Mouse (Mus musculus): ENCODE results near the gene Crip1. TPM values are rescaled to one million over a fixed set of nuclear protein-coding genes. Genes with fewer than 3 reads are reported as not detected.

Gene Crip1
- total RNA-seq, 2 experiments from 2014 or later, result 301 to 312 TPM

DNA sequence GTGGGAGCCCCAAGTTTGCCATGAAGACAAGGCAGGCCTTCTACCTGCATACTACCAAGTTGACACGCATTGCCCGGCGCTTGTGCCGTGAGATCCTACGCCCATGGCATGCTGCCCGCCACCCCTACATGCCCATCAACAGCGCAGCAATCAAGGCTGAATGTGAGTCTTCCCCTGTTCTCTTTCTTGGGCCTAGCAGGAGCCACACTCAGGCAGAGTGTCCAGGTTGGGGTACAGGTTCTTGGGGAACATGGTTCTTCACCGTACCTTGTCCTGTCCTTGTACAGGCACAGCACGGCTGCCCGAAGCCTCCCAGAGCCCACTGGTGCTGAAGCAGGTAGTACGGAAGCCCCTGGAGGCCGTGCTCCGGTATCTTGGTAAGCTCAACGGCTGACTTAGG lies 14.5 kb upstream of the Crip1 start:
- no peak for DNase-seq

DNA sequence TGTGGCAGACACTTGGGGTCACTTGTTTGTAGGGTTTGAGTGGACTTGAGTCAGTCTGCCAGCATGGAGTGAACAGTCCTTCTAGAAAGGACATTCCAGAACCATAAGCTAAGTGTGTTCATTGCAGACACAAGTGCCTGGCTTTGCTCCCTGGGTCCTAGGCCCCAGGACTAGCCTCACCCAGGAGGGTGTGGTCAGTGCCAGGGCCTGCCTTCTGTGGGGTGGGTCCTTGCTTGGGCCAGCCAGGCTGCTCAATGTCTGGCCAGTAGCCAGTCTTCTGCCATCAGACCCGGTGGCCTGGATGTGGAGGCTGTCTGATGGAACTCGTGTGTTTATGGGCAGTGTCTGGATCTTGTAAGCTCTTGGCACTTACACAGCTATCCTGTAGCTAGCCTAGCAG lies 13.5 kb upstream of the Crip1 start:
- DNase-seq, result peak; percentile 90

DNA sequence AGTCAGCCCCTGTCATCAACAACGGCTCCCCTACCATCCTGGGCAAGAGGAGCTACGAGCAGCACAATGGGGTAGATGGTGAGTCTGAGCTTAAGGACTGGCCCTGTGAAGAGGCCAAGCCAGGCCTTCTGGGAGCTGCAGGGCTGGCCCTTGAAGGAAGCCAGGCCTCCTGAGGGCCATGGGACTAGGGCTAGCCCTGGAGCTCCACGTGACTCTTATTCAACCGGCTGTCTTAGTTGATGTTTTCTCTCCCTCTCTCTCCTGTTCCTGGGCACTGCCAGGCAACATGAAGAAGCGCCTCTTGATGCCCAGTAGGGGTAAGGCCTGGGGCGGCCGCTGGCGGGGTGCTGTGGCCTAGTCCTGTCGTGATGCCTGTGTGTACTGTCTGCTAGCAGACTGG lies 12.9 kb upstream of the Crip1 start:
- peak; percentile 37 for DNase-seq

DNA sequence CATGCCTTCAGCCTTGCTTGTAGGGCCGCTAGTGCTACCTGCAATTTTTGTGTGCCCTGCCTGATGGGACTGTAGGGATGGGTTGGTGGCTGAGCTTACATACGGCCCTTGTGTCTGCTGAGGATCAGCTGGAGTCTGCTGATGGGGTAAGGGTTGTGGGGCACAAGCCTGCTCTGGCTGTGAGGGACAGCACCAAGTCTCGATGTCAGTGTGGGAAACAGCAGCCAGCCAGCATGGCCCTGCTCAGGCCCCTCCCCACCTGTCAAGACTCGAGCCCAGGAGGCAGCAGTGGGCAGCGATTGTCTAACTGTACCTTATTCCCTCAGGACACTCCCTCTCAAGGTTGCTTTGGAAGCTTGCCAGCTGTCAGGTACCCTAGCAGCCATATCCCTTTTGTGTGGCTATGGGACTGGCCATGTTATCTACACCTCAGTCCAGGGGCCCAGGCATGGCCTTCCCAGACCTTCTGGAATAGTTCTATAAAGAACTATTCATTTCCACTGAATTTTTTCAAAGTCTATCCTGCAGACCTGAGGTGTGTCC lies 12.2 kb upstream of the Crip1 start:
- no peak for DNase-seq

- DNase-seq, result no peak
Measured at GRCm38 (mm10) chr12:113134502-113134901, 11.6 kb upstream of the Crip1 start.

- no peak for DNase-seq
Measured at GRCm38 (mm10) chr12:113135401-113135800, 10.7 kb upstream of the Crip1 start.

DNA sequence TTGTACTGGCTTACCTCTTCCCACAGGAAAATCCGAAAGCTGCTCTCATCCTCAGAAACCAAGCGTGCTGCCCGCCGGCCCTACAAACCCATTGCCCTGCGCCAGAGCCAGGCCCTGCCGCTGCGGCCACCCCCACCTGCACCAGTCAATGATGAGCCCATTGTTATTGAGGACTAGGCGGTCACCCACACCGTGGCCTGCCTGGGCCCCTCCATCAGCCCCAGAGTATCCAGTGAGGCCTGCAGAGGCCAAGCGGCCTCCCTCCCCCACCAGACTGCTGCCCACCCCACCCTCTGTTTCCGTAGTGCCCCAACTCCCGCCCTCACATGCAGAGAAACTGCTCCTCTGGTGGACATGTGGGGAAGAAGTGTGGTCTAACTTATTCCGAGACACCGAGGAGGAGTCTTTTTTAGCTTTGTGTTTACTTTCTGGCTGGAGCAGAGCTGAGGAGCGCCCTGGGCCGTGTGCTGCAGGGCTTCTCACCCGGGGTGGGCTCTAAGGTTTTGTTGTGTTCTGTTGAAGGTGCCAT lies 9.6 kb upstream of the Crip1 start:
- DNase-seq, result no peak

DNA sequence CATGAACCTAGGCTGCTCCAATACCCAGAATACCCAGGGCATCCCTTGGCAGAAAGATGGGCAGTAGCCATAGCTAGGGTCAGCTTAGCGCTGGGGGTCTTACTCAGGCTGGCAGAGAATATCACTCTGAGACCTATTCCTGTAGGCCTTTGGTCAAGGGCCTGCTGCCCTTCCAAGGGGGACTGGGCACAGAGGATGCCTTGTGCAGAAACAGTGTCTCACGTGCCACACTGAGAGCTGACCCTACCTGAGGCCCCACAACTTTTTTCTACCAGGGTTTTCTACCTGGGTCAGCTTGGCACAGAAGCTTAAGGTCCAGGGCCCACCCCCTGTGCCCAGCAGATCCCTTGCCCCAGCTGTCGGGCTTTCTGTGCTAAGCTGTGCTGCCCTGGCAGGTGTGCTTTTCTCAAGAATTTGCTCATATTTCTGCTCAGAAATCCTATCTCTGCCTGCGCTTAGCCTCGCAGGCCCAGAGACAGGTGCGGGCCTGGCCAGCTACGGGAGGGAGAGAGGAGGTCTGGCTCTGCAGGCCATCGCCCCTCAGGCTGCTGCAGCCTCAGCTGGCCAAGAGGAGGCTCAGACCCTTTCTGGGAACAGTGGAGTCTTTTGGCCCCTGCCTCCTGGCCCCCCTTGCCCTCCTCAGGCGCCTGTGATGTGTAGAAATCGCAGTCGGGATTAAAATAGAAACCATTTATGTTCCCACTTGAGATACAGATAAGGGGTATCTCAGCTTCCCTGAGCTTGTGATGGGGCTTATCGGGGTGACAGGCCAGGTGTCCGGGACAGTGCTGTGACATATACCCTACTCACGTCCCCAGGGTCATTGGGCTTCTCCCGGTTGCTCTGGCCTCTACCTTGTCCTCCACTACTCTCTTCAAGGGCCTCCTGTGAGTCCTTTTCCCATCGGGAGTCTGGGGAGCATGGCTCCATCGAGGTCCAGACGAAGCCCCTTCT lies 8.6 kb upstream of the Crip1 start:
- peak; percentile 70 for DNase-seq

DNA sequence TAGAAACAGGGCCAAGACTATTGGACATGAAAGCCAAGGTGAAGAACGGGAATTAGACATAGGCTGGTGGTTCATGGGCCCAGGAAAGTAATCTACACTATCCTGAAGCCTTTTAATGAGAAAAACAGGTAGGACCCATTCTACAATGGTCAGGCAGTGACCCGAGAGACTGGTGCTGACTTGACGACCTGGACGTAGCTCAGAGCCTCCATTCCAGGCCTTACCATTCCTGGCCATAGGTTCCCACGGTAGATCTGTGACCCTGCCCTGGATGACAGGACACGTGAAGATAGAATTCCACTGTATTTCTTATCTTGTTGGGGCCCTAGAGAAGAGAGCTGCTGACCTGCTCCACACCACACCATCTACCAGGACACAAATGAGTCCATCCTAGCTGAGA lies 7.8 kb upstream of the Crip1 start:
- DNase-seq, result no peak

DNA sequence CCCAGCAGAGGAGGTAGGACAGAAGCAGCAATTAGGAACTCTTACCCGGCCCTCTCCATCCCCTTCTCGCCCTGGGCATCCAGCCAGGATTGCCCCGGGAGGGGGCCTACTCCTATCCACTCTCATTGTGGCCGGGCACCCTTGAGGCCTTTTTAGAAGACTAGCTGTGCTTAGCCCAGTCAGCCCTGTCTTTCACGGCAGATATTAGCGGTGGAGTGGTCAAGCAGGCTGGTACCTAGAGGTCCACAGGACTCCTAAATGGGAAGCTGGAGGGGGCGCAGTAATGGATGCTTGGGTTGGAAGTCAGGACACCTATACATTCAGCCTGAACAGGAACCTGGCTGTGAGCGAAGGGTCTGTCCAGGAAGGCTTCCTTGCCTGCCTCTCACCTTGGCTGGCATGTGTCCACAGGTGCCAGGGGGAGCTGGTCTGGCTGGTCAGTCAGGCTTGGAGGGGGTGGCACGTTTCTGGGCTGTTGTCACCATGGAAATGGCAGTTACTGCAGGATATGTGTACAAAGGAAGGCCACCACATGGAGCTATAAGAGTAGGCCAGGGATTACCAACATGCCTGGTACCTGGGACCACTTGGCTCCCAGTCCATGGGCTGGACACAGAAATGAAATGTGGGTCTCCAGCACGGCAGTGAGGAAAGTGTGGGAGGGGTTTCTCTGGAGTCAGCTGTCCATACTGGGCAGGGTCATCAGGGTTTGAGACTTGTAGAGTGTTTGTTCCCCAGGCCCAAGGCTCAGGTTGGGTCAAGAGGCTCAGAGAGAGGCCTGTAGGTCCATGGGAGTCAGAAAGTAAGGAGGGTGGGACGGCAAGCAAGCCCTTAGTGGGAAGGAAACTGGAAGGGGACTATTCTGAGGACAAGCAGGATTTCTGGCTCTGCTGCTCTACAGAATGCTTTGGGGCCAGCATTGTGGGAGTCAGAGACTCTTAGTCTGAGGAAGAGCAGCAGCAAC lies 6.9 kb upstream of the Crip1 start:
- peak; percentile 54 for DNase-seq

GRCm38 (mm10) chr12:113139908-113140615 lies 6.1 kb upstream of the Crip1 start, which contains the start of gene Crip2:
Gene Crip2 (plus strand): TSS chr12:113140236.
- DNase-seq, result peak; percentile 94

- peak; percentile 74 for DNase-seq
Measured at GRCm38 (mm10) chr12:113140616-113141411, 5.3 kb upstream of the Crip1 start.

DNA sequence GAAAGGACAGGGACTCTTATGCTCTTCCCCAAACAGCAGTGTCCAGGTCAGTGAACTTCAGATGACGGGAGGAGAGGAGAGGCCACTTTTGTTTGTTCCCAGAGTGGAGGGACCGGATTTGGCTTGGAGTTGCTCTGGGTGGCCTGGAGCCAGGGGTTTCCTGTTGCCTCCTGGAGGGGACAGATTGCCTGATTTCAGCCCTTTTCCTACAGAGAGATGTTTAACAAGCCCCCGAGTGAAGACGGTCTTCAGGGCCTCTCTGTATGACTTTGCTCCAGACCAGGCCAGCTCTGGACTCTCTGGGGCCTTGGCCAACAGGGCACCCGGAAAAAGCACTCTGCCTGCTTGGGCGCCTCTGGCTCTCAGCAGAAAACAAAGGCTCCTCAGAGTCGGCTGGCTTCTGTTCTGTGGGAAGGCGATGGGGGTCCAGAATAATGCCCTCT lies 4.6 kb upstream of the Crip1 start:
- DNase-seq, result peak; percentile 78

DNA sequence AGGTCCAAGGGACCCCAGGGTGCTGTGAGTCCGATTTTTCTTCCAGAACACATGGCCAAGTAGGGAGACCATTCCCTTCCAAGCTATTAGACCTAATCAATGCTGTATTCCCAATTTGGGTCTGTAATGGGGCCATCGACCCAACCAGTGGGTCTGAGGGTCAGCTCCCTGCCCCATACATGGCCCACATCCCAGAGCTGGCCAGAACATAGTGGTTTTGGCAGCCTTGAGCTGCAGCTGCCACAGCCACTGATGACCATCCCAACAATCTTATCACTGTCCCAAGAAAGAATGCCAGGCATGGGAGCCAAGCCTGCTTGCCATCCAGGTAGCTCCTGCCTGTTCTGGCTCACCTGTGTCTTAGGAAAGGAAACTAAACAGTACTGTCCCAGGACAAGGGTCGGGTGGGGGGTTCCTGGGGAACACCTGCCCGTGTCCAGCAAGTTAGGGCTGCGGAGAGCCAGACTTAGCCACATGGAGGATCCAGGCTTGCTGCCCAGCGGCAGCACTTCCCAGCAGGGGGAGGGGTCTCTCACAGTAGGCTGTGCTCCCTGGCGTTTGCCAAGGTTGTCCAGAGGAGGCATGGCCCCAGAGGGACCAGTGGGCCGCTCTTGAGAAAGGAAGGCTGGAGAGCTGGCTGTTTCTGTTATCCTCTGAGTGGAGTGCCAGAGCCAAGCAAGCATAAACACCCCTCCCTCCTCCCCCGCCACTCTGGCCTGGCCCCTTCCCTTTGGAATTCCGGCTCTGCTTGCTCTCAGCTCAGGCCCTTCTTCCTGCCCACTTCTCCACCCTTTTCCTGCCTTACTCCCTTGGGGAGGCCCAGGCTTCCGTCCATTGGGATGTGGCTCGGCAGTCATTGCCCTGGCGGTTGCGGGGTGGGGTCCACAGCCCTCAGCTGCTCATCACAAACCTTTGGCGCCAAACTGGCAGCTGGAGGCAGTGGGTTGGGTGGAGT lies 3.8 kb upstream of the Crip1 start:
- DNase-seq, result peak; percentile 91

- DNase-seq, result peak; percentile 51
Measured at GRCm38 (mm10) chr12:113143164-113143563, 3.0 kb upstream of the Crip1 start.

GRCm38 (mm10) chr12:113144001-113144756 lies 1.9 kb upstream of the Crip1 start:
- DNase-seq, result peak; percentile 73

- DNase-seq, result peak; percentile 18
Measured at GRCm38 (mm10) chr12:113144886-113145285, 1.2 kb upstream of the Crip1 start.

DNA sequence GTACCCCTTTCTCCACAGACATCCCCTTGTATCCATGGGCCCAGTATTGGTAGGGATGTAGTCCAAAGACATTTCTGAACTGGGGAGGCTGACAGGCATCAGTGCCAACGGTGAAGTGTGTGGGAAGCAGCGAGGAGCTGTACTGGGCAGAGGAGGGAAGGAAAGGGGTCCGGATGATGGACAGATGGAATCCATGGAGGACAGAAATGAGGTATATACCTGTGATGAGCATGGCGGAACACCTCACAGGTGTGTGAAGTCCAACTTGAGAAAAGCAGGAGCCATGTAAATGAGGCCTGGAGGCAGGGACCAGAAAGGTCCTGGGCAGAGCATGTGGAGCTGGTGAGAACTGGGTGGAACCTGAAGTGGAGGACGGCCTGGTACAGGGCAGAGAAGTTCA lies 525 bp upstream of the Crip1 start:
- DNase-seq, result no peak

- DNase-seq, result peak; percentile 55
Measured at GRCm38 (mm10) chr12:113147481-113147880, 1.4 kb downstream of the Crip1 start.
